Mouse (Mus musculus): ENCODE measurements around the gene Lrp5.

Lrp5 gene

GRCm38 (mm10) chr19:3549263-3549662 is 137.1 kb downstream of the Lrp5 start:
- no peak for DNase-seq

- DNase-seq, result no peak
These were observed 138.1 kb downstream of the Lrp5 start for GRCm38 (mm10) chr19:3548311-3548710.

GRCm38 (mm10) chr19:3544995-3545394 is 141.4 kb downstream of the Lrp5 start:
- no peak for DNase-seq

GRCm38 (mm10) chr19:3542591-3542990 is 143.8 kb downstream of the Lrp5 start:
- DNase-seq, result no peak

GRCm38 (mm10) chr19:3540997-3541396 is 145.4 kb downstream of the Lrp5 start:
- DNase-seq, result no peak

- DNase-seq, result no peak
These were observed 146.1 kb downstream of the Lrp5 start for GRCm38 (mm10) chr19:3540254-3540653.

- DNase-seq, result no peak
These were observed 146.9 kb downstream of the Lrp5 start for GRCm38 (mm10) chr19:3539456-3539855.

- no peak for DNase-seq
These were observed 148.7 kb downstream of the Lrp5 start for GRCm38 (mm10) chr19:3537658-3538057.

GRCm38 (mm10) chr19:3534945-3535344 is 151.4 kb downstream of the Lrp5 start:
- DNase-seq, result no peak
